Mouse (Mus musculus) liver, adult 2 months (tissue): Measurements from ENCODE around the gene C1qtnf5. TPM values are rescaled to one million over a fixed set of nuclear protein-coding genes. Genes with fewer than 3 reads are reported as not detected.
"Not testable (repeated sequence)": the region's sequence is repeated elsewhere in the genome, so short reads cannot be mapped to it uniquely, and the experiment has no call there.

Source experiments
- DNase-seq: peaks from one replicate; pipeline ENCODE4 v3.0.0-alpha.2; 2011; ENCODE audit warnings: low read depth, low spot score; ENCODE audit errors: extremely low read depth
- H3K27ac ChIP-seq: fragments of 200-500 bp; replicated peaks from 2 replicates; pipeline ENCODE4 v1.5.1; 2012; ENCODE audit warnings: low read depth, mild to moderate bottlenecking, control low read depth, inconsistent platforms, low read length; ENCODE audit not compliant: insufficient read depth
- H3K27me3 ChIP-seq: fragments of 200-500 bp; 2 replicates; pipeline ENCODE4 v1.6.1; 2012; ENCODE audit warnings: mild to moderate bottlenecking, moderate library complexity, low read length, inconsistent platforms; ENCODE audit not compliant: control insufficient read depth, insufficient read depth
- H3K36me3 ChIP-seq: fragments of 200-500 bp; 2 replicates; pipeline ENCODE4 v1.6.1; 2012; ENCODE audit warnings: low read length, inconsistent platforms; ENCODE audit not compliant: control insufficient read depth, insufficient read depth
- H3K4me1 ChIP-seq: fragments of 200-500 bp; 2 replicates; pipeline ENCODE4 v1.6.1; 2011; ENCODE audit warnings: low read length; ENCODE audit not compliant: control insufficient read depth, insufficient read depth
- H3K4me3 ChIP-seq: fragments of 200-500 bp; 2 replicates; pipeline ENCODE4 v1.5.1; 2011; ENCODE audit warnings: low read depth, mild to moderate bottlenecking, control low read depth, low read length, moderate library complexity; ENCODE audit not compliant: insufficient read depth
- H3K79me2 ChIP-seq: fragments of 200-500 bp; 2 replicates; pipeline ENCODE4 v1.6.1; 2012; ENCODE audit warnings: inconsistent platforms, mild to moderate bottlenecking, low read length, moderate library complexity; ENCODE audit not compliant: control insufficient read depth, insufficient read depth
- H3K9ac ChIP-seq: fragments of 200-500 bp; 2 replicates; pipeline ENCODE4 v1.6.1; 2012; ENCODE audit warnings: low read depth, mild to moderate bottlenecking, control low read depth, inconsistent platforms, low read length
- CTCF ChIP-seq: fragments of 200-500 bp; IDR thresholded peaks from 2 replicates; pipeline ENCODE4 v1.5.1; 2011; ENCODE audit warnings: low read depth, low read length, control low read depth
- POLR2A ChIP-seq: fragments of 200-500 bp; IDR thresholded peaks from 2 replicates; pipeline ENCODE4 v1.6.1; 2011; ENCODE audit warnings: low read length, control low read depth; ENCODE audit not compliant: insufficient read depth; ENCODE audit errors: extremely low read depth
- WGBS: fragments of 180-500 bp; shearing (Covaris S2); methylation state at CpG from one replicate; pipeline ENCODE4 v1.1.7; 2018; 5-methylcytosine and 5-hydroxymethylcytosine counted together
- polyA plus RNA-seq: library from polyadenylated mRNA; depleted of rRNA; stranded (reverse); fragments of >200 nt; gene quantifications from 2 replicates; pipeline ENCODE4 v1.2.3, GENCODE M21; 2012
- total RNA-seq: library from RNA; depleted of rRNA; stranded (reverse); fragments of >200 nt; gene quantifications from 2 replicates; pipeline ENCODE4 v1.2.3, GENCODE M21; 2014

Gene C1qtnf5
- total and polyA plus RNA-seq, 2 experiments = 3.0 to 5.7 TPM

GRCm38 (mm10) chr9:44109360-44110095, 2.5 kb downstream of the C1qtnf5 start:
- WGBS = 34% methylated on average over 9 of the region's 9 CpGs
- peak; percentile 35 for DNase-seq
- peak; percentile 73 for TF ChIP-seq CTCF
- no peak for TF ChIP-seq POLR2A
- Histone ChIP-seq H3K4me3 (no peak overlapping the region), H3K9ac (no peak overlapping the region), H3K27ac (no peak overlapping the region), H3K36me3 (no peaks in the 10 kb centered on the region), H3K79me2 (peaks cover 5% of the 10 kb centered on the region; the same call in 1 of the 2 replicates), H3K4me1 (peaks cover 5% of the 10 kb centered on the region; the same call in 1 of the 2 replicates), H3K27me3 (no peaks in the 10 kb centered on the region)

GRCm38 (mm10) chr9:44111909-44112308, 4.9 kb downstream of the C1qtnf5 start:
- not testable (repeated sequence) for H3K27me3 ChIP-seq, H3K4me1 ChIP-seq, H3K79me2 ChIP-seq, H3K9ac ChIP-seq, DNase-seq, H3K36me3 ChIP-seq, H3K27ac ChIP-seq, H3K4me3 ChIP-seq
- WGBS = 76% methylated on average over 10 of the region's 12 CpGs

- TF ChIP-seq POLR2A (peak; percentile 45; the same call in 1 of the 2 replicates), CTCF (no peak)
- Histone ChIP-seq H3K27me3 (no peaks in the 10 kb centered on the region), H3K4me1 (peaks cover 5% of the 10 kb centered on the region; the same call in 1 of the 2 replicates), H3K79me2 (peaks cover 5% of the 10 kb centered on the region; the same call in 1 of the 2 replicates), H3K27ac (no peak within 1 kb of the TSS), H3K4me3 (peak within 1 kb of the TSS; percentile 92), H3K36me3 (no peaks in the 10 kb centered on the region), H3K9ac (peak within 1 kb of the TSS; percentile 90)
- under 1% methylated on average over 51 of the region's 51 CpGs for WGBS
- peak; percentile 97 for DNase-seq
These were observed 6.2 kb downstream of the C1qtnf5 start, which contains the start of the genes Gm49380 and Rnf26 for GRCm38 (mm10) chr9:44113105-44113789. Gm49380 (minus strand) TSS chr9:44113500. Rnf26 (minus strand) TSS chr9:44113517.

GRCm38 (mm10) chr9:44114453-44114852, 7.4 kb downstream of the C1qtnf5 start:
- no peak overlapping the region for H3K27ac ChIP-seq
- no peaks in the 10 kb centered on the region; the same call in 1 of the 2 replicates for H3K79me2 ChIP-seq
- 31% methylated on average over 2 of the region's 2 CpGs for WGBS

GRCm38 (mm10) chr9:44115599-44115998, 8.6 kb downstream of the C1qtnf5 start:
- DNase-seq = no peak
- WGBS = 92% methylated on average over 9 of the region's 9 CpGs
- H3K36me3 ChIP-seq = no peaks in the 10 kb centered on the region
- no peak overlapping the region for H3K4me3 ChIP-seq
- no peaks in the 10 kb centered on the region for H3K27me3 ChIP-seq
- no peak for TF ChIP-seq POLR2A
- no peak for TF ChIP-seq CTCF
- peaks cover 5% of the 10 kb centered on the region; the same call in 1 of the 2 replicates for H3K4me1 ChIP-seq
- no peak overlapping the region for H3K27ac ChIP-seq
- H3K9ac ChIP-seq = no peak overlapping the region
- H3K79me2 ChIP-seq = no peaks in the 10 kb centered on the region

More at GRCm38 (mm10) chr9:44114453-44114852, 7.4 kb downstream of the C1qtnf5 start:
- DNase-seq = peak; percentile 57
- no peak overlapping the region for H3K4me3 ChIP-seq
- TF ChIP-seq POLR2A (no peak), CTCF (no peak)
- H3K27me3 ChIP-seq = no peaks in the 10 kb centered on the region
- H3K36me3 ChIP-seq = no peaks in the 10 kb centered on the region
- H3K9ac ChIP-seq = no peak overlapping the region
- peaks cover 5% of the 10 kb centered on the region; the same call in 1 of the 2 replicates for H3K4me1 ChIP-seq

- Histone ChIP-seq H3K27ac (no peak overlapping the region), H3K27me3 (no peaks in the 10 kb centered on the region), H3K4me3 (no peak overlapping the region), H3K4me1 (peaks cover 5% of the 10 kb centered on the region; the same call in 1 of the 2 replicates), H3K79me2 (no peaks in the 10 kb centered on the region), H3K36me3 (no peaks in the 10 kb centered on the region), H3K9ac (no peak overlapping the region)
- no peak for DNase-seq
- TF ChIP-seq POLR2A (no peak), CTCF (no peak)
- WGBS = 92% methylated on average over 4 of the region's 4 CpGs
These were observed 9.1 kb downstream of the C1qtnf5 start for GRCm38 (mm10) chr9:44116182-44116581.
